Mouse (Mus musculus) bone marrow, adult 2 months (tissue): ENCODE measurements at regions not wholly inside any gene's neighbourhood (a gene's known extent, or its start where the extent isn't known, plus 50 kb on each side); places are given as distances from the start of the nearest gene placed in this dataset.

Experiments
- CTCF ChIP-seq: fragments of 200-500 bp; IDR thresholded peaks from 2 replicates; pipeline ENCODE4 v1.5.1; 2011; ENCODE audit warnings: low read length, control low read depth; ENCODE audit not compliant: control insufficient read depth, insufficient read depth
- POLR2A ChIP-seq: fragments of 200-500 bp; IDR thresholded peaks from 2 replicates; pipeline ENCODE4 v1.6.1; 2011; ENCODE audit warnings: low read depth, mild to moderate bottlenecking, control low read depth, low read length, borderline replicate concordance; ENCODE audit not compliant: control insufficient read depth

DNA sequence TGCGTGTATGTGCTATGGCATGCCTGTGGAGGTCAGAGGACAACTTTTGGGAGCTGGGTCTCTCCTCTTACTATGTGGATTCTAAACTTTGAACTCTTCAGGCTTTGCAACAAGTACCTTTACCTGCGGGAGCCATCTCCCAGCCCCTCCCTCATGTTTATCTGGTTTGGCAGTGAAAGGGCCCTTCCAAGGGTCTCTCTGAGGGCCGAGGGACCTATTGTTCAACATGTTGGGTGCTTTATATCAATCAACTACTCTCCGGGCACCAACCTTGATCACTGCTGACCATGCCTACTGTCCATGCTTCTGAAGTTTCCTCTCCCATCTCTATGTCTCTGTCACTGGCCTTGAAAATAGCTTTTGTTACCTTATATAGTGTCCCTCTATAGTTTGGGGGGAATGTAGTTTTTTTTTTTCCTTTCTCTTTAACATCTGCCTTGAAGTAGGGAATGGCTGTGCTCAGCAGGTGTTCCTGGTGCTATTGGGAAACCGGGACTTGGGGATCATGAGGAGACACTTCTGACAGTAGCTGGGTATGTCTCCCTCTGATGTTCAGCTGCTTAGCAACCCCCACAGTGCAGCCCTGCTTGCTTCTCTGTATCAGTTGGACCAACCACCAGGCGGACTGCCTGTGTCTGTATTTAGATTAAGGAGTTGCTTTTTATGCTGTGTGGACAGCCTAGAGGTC, 120.2 kb upstream of the Fstl4 start:
- no peak for TF ChIP-seq CTCF
- no peak for TF ChIP-seq POLR2A
